16 mouse cellular contexts compared by ENCODE assay signal in the genomic region with DNA sequence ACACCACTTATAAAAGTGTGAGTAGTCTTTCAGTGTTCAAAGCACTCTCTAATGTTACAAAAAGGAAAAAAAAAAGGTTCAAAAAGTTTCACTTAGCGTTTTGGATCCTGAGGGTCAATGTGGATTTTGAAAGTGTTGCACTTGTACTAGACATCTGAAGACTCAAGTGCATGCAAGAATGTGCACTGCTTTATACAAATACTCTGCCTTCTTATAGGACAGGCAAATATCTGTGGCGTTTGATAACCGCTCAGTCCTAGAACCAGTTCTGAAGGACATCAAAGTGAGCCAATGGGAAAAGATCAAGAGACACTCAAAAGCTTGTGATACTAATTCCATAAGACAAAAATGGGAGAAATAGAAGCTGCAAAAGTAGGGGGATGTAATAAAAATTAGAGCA.
"Had no signal": no experiment of that assay in that cellular context is flagged by ENCODE, and none has a peak within 500 bp of the region (broad histone marks: within the 10 kb centered on the region; RNA-seq: fewer than 3 reads in every experiment).

No protein-coding gene starts in this region.

- DNase-seq: retina, postnatal 1 day; right cerebral cortex, adult 18-20 months; right cerebral cortex, postnatal 14 days; right cerebral cortex, postnatal 25 days; right cerebral cortex, postnatal 4 days; spleen, adult 18-20 months; thymus, adult 18-20 months; thymus, adult 2 months; thymus, postnatal 14 days; thymus, postnatal 25 days; thymus, postnatal 36 days; thymus, postnatal 4 days had no signal

- H3K4me2 ChIP-seq: neural tube, embryonic 13.5 days; neural tube, embryonic 15.5 days; stomach, embryonic 15.5 days had no signal

- H3K9me3 ChIP-seq: neural tube, embryonic 13.5 days; neural tube, embryonic 15.5 days; stomach, embryonic 15.5 days had no signal

- H3K27ac ChIP-seq: neural tube, embryonic 13.5 days; neural tube, embryonic 15.5 days; stomach, embryonic 15.5 days; stomach, postnatal 0 days had no signal

- H3K36me3 ChIP-seq: stomach, embryonic 15.5 days had no signal

- H3K4me3 ChIP-seq: neural tube, embryonic 13.5 days; neural tube, embryonic 15.5 days; stomach, embryonic 15.5 days had no signal

- H3K27me3 ChIP-seq: neural tube, embryonic 13.5 days; neural tube, embryonic 15.5 days; stomach, embryonic 15.5 days had no signal

- H3K4me1 ChIP-seq: neural tube, embryonic 15.5 days; stomach, embryonic 15.5 days had no signal

- H3K9ac ChIP-seq: neural tube, embryonic 13.5 days; neural tube, embryonic 15.5 days; stomach, embryonic 15.5 days had no signal
